ENCODE assay signal across 9 mouse cellular contexts in genomic region chr12:53300964-53301363, GRCm38 (mm10). TPM values are rescaled to one million over a fixed set of nuclear protein-coding genes. Genes with fewer than 3 reads are reported as not detected.
A peak's percentile ranks its signal among the peaks of the same experiment; 100 is the strongest.
DNase-seq lines count a peak whose midpoint lies in the region; ATAC-seq and TF ChIP-seq lines count a peak whose summit lies in the region.
"Had no signal": no experiment of that assay in that cellular context is flagged by ENCODE, and none has a peak within 500 bp of the region (broad histone marks: within the 10 kb centered on the region; RNA-seq: fewer than 3 reads in every experiment).

No protein-coding gene starts in this region.

- TF ChIP-seq POLR2A in cerebellum, adult 2 months (IDR thresholded peaks at IDR 0.05; ENCODE audit: borderline replicate concordance, insufficient read depth, low read length), result no peak

- no peaks in the 10 kb centered on the region for H3K36me3 ChIP-seq in hindbrain, postnatal 0 days (ENCODE audit: insufficient read depth, low read length)
- no peaks in the 10 kb centered on the region for H3K36me3 ChIP-seq in hindbrain, embryonic 13.5 days
- H3K36me3 ChIP-seq in embryonic facial prominence, embryonic 14.5 days (ENCODE audit: control insufficient read depth, insufficient read depth, low read length), result no peaks in the 10 kb centered on the region
- no peaks in the 10 kb centered on the region for H3K36me3 ChIP-seq in midbrain, embryonic 15.5 days (replicated peaks)

- H3K27me3 ChIP-seq in hindbrain, postnatal 0 days (ENCODE audit: insufficient read depth, low read length), result no peaks in the 10 kb centered on the region
- no peaks in the 10 kb centered on the region for H3K27me3 ChIP-seq in hindbrain, embryonic 13.5 days
- no peaks in the 10 kb centered on the region for H3K27me3 ChIP-seq in embryonic facial prominence, embryonic 14.5 days (replicated peaks; ENCODE audit: control insufficient read depth, insufficient read depth, low read length)
- H3K27me3 ChIP-seq in midbrain, embryonic 15.5 days (replicated peaks), result no peaks in the 10 kb centered on the region
- H3K27me3 ChIP-seq in cerebellum, adult 2 months (ENCODE audit: control insufficient read depth, insufficient read depth, low read length), result no peaks in the 10 kb centered on the region

- no peak overlapping the region for H3K27ac ChIP-seq in hindbrain, postnatal 0 days
- H3K27ac ChIP-seq in hindbrain, embryonic 13.5 days, result no peak overlapping the region
- H3K27ac ChIP-seq in embryonic facial prominence, embryonic 14.5 days (replicated peaks; ENCODE audit: low read depth, low read length), result no peak overlapping the region
- H3K27ac ChIP-seq in midbrain, embryonic 15.5 days, result no peak overlapping the region
- no peak overlapping the region for H3K27ac ChIP-seq in cerebellum, adult 2 months (ENCODE audit: insufficient read depth, low read length)

- peaks cover 7% of the 10 kb centered on the region; the same call in 1 of the 2 replicates for H3K4me1 ChIP-seq in hindbrain, postnatal 0 days (ENCODE audit: insufficient read depth, low read length)
- peaks cover 29% of the 10 kb centered on the region for H3K4me1 ChIP-seq in hindbrain, embryonic 13.5 days (replicated peaks)
- peaks cover 7% of the 10 kb centered on the region; the same call in 1 of the 2 replicates for H3K4me1 ChIP-seq in embryonic facial prominence, embryonic 14.5 days (ENCODE audit: control insufficient read depth, insufficient read depth, low read length)
- H3K4me1 ChIP-seq in midbrain, embryonic 15.5 days, result peaks cover 19% of the 10 kb centered on the region; the same call in 1 of the 2 replicates
- no peaks in the 10 kb centered on the region for H3K4me1 ChIP-seq in cerebellum, adult 2 months (ENCODE audit: control insufficient read depth, insufficient read depth, low read length)

- no peak overlapping the region for H3K9ac ChIP-seq in hindbrain, postnatal 0 days (replicated peaks; ENCODE audit: low read length)
- no peak overlapping the region for H3K9ac ChIP-seq in hindbrain, embryonic 13.5 days
- no peak overlapping the region for H3K9ac ChIP-seq in embryonic facial prominence, embryonic 14.5 days (ENCODE audit: low read depth, low read length)
- no peak overlapping the region for H3K9ac ChIP-seq in midbrain, embryonic 15.5 days

- ATAC-seq in hindbrain, postnatal 0 days, result no peak
- ATAC-seq in hindbrain, embryonic 13.5 days (ENCODE audit: low FRiP score), result no peak
- peak; percentile 44; the same call in 1 of the 2 replicates for ATAC-seq in embryonic facial prominence, embryonic 14.5 days (ENCODE audit: low read depth)
- no peak for ATAC-seq in midbrain, embryonic 15.5 days (replicated peaks)

- TF ChIP-seq CTCF in hindbrain, postnatal 0 days (IDR thresholded peaks at IDR 0.05; ENCODE audit: low read depth), result peak; percentile 60
- TF ChIP-seq CTCF in cerebellum, adult 2 months (IDR thresholded peaks at IDR 0.05; ENCODE audit: borderline replicate concordance, insufficient read depth, low read depth, low read length), result no peak

- H3K4me2 ChIP-seq in hindbrain, postnatal 0 days (ENCODE audit: low read depth, low read length), result no peak overlapping the region
- H3K4me2 ChIP-seq in hindbrain, embryonic 13.5 days, result no peak overlapping the region
- H3K4me2 ChIP-seq in embryonic facial prominence, embryonic 14.5 days (ENCODE audit: low read depth, low read length), result no peak overlapping the region
- no peak overlapping the region for H3K4me2 ChIP-seq in midbrain, embryonic 15.5 days

- WGBS in hindbrain, postnatal 0 days, result 44% methylated on average over 2 of the region's 2 CpGs
- WGBS in hindbrain, embryonic 13.5 days, result 56% methylated on average over 2 of the region's 2 CpGs
- WGBS in embryonic facial prominence, embryonic 14.5 days, result 48% methylated on average over 2 of the region's 2 CpGs
- WGBS in midbrain, embryonic 15.5 days, result 46% methylated on average over 2 of the region's 2 CpGs
- 51% methylated on average over 2 of the region's 2 CpGs for WGBS in cerebellum, adult 2 months

- H3K9me3 ChIP-seq in hindbrain, postnatal 0 days (ENCODE audit: low read length), result no peaks in the 10 kb centered on the region
- H3K9me3 ChIP-seq in hindbrain, embryonic 13.5 days, result no peaks in the 10 kb centered on the region
- H3K9me3 ChIP-seq in embryonic facial prominence, embryonic 14.5 days (ENCODE audit: control insufficient read depth, low read length), result no peaks in the 10 kb centered on the region
- H3K9me3 ChIP-seq in midbrain, embryonic 15.5 days, result no peaks in the 10 kb centered on the region

- peak; percentile 62 for DNase-seq in hindbrain, postnatal 0 days (ENCODE audit: low spot score)
- DNase-seq in thymus, postnatal 4 days, result peak; percentile 17
- no peak for DNase-seq in thymus, postnatal 36 days
- DNase-seq in embryonic facial prominence, embryonic 14.5 days (ENCODE audit: low spot score), result peak; percentile 78
- peak; percentile 13 for DNase-seq in telencephalon, adult 2 months (ENCODE audit: low read depth, low spot score)
- DNase-seq in cerebellum, adult 2 months, result no peak

- H3K4me3 ChIP-seq in hindbrain, postnatal 0 days (ENCODE audit: low read length), result no peak overlapping the region
- no peak overlapping the region for H3K4me3 ChIP-seq in hindbrain, embryonic 13.5 days
- no peak overlapping the region for H3K4me3 ChIP-seq in embryonic facial prominence, embryonic 14.5 days (ENCODE audit: low read depth, low read length)
- no peak overlapping the region for H3K4me3 ChIP-seq in midbrain, embryonic 15.5 days
- H3K4me3 ChIP-seq in cerebellum, adult 2 months (replicated peaks; ENCODE audit: insufficient read depth, low read depth, low read length), result no peak overlapping the region

RNA-seq across cellular contexts. Expression of gene Npas3, which starts 52.5 kb away (rescaled TPM):
- total RNA-seq in hindbrain, postnatal 0 days (2014; rRNA removed), result 53.8 and 61.9 TPM in 2 replicates
- 28.0 and 30.3 TPM in 2 replicates for polyA plus RNA-seq in hindbrain, postnatal 0 days (2015; fragmentation: Nextera tagmentation; extraction: Ambion mirVana)
- polyA plus RNA-seq in hindbrain, embryonic 13.5 days (2015; fragmentation: Nextera tagmentation; extraction: Ambion mirVana), result 22.3 and 25.0 TPM in 2 replicates
- polyA plus RNA-seq in embryonic facial prominence, embryonic 14.5 days (2014; fragmentation: Nextera tagmentation; extraction: Ambion mirVana), result 4.4 and 4.7 TPM in 2 replicates
- 28.3 and 31.3 TPM in 2 replicates for polyA plus RNA-seq in midbrain, embryonic 15.5 days (2015; fragmentation: Nextera tagmentation; extraction: Ambion mirVana)
- polyA plus RNA-seq in cerebellum, adult 2 months (2012; rRNA removed), result 13.3 and 14.2 TPM in 2 replicates
- total RNA-seq: liver, adult 2 months had no signal

Comparison
In these comparisons a context has a peak if more than half of its experiments do, and no peak if none do; other contexts are left out.
1. DNase-seq: peak in hindbrain, postnatal 0 days (single experiment), thymus, postnatal 4 days (single experiment), embryonic facial prominence, embryonic 14.5 days (single experiment) and telencephalon, adult 2 months (single experiment); none in thymus, postnatal 36 days (0 of 2) and cerebellum, adult 2 months (0 of 2).